Mouse (Mus musculus) lung, postnatal 0 days (tissue): ENCODE data around the gene Aox3.

Experiments
- CTCF ChIP-seq: IDR thresholded peaks from 2 replicates; pipeline ENCODE4 v1.5.1; 2016; ENCODE audit warnings: antibody characterized with exemption, mild to moderate bottlenecking
- EP300 ChIP-seq: IDR thresholded peaks from 2 replicates; pipeline ENCODE4 v1.6.1; 2016; ENCODE audit warnings: antibody characterized with exemption, mild to moderate bottlenecking, control low read depth

GRCm38 (mm10) chr1:58212805-58213204 is 99.9 kb downstream of the Aox3 start:
- TF ChIP-seq CTCF (no peak), EP300 (no peak)
